Mouse (Mus musculus) v-Abl transformed pro-B cells (cell line): ENCODE measurements at regions not wholly inside any gene's neighbourhood (a gene's known extent, or its start where the extent isn't known, plus 50 kb on each side); places are given as distances from the start of the nearest gene placed in this dataset.

Experiments used
- in situ Hi-C, 2 experiments: fragments of 400-800 bp; cut with MboI; formaldehyde crosslinking; loops; one replicate each; pipeline ENCODE4 v1.15.1; 2025; ENCODE audit not compliant: unreplicated experiment in 2 of 2

- in situ Hi-C loops: loop anchor here (5.0 kb wide), 3 partner anchors 844 to 994 kb away; no protein-coding TSS in a partner anchor
Observed at GRCm38 (mm10) chr15:6080714-6081635, 218.6 kb upstream of the Dab2 start.

GRCm38 (mm10) chr15:6087208-6087607 is 212.4 kb upstream of the Dab2 start:
- in situ Hi-C loops: no loop called here

DNA sequence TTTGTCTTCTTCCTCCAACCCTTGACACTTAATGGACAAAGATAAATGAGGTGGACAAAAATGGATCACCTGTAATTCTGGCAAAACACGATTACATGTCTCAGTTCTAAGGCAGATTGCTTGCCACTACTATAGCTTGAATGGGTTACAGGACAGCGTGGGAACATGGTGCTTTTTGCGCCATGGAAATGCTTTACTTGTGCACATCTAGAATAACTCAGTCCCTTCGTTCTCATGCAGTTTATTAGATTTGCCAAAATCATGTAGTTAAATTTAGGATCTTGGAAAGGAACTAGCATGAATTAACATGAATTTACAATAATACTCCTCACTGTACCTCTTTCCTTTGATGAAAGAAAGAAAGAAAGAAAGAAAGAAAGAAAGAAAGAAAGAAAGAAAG is 211.1 kb upstream of the Dab2 start:
- in situ Hi-C loops: no loop called here

DNA sequence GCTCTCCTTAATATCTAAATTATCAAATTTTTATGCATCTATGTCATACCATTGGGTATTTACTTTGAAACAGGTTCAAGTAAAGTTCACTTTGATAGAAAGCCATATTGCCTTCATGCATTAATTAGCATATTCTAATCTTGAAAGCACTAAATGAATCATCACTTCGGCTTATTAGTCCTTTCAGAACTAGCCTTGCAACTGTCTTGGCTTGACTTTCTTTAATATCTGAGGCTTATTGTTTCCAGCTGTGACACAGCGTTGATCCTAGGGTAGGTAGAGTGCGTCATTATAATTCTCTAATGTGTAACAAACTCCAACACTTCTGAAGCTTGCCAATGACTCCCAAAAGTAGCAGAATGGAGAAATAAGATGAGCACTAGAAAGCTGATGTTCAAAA is 169.9 kb upstream of the Dab2 start:
- in situ Hi-C loops: no loop called here

- in situ Hi-C loops: no loop called here
Observed at GRCm38 (mm10) chr15:6132216-6132615, 167.4 kb upstream of the Dab2 start.

DNA sequence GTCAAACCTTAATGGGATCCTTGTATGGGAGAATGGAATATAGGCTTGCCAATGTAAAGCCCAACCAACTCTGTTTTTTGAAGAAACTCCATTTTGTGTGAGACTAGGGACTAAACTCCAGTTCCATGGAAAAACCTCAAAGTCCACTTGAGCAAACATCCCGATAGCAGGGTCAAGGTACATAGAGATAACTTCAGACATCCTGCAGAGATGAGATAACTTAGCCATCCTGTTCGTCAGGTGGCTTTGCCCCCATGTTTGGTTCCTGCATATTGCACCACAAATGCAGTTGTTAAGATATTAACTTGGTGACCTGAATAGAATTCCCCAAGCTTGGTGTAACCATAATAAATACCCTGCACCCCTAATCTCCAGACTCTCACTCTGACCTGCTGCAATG is 154.5 kb upstream of the Dab2 start:
- in situ Hi-C loops: no loop called here

GRCm38 (mm10) chr15:6154706-6155105 is 144.9 kb upstream of the Dab2 start:
- in situ Hi-C loops: no loop called here

DNA sequence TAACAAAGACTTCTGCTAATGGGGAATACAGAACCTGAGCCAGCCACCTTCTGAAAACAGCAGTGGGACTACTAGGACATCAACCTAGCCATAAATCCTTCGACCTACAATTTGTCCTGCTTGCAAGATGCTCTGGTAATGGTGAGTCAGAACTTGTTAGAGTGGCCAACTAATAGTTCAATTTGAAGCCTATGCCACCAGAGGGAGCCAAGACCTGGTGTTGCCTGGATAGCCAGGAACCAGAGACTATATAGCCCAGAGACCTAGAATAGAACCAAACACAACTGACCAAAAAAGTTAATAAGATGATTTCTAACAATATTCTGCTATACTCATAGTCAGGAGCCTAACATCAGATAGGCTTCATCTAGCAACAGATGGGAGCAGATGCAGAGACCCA is 119.3 kb upstream of the Dab2 start:
- in situ Hi-C loops: no loop called here

GRCm38 (mm10) chr15:6183627-6184026 is 116.0 kb upstream of the Dab2 start:
- in situ Hi-C loops: no loop called here

GRCm38 (mm10) chr15:6191845-6192244 is 107.7 kb upstream of the Dab2 start:
- in situ Hi-C loops: no loop called here

- in situ Hi-C loops: loop anchor here (10.0 to 25.0 kb wide), 4 partner anchors 982 to 1120 kb away; no protein-coding TSS in a partner anchor
Observed at GRCm38 (mm10) chr15:6207239-6207638, 92.3 kb upstream of the Dab2 start.

DNA sequence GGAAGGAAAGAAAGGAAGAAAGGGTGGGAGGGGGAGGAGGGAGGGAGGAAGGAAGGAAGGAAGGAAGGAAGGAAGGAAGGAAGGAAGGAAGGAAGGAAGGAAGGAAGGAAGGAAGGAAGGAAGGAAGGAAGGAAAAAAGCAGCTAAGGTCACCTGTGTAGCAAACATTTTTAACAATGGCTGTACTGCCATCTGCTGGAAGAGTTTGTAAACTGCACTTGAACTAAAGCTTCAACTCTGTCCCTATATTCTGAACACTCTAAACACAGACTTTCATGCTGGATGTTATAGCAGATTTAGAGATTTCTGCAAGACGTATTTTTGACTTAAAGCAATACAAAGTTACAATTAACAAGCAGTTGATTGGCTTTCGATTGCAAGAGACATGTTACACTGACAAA is 90.3 kb upstream of the Dab2 start:
- in situ Hi-C loops: loop anchor here (10.0 to 25.0 kb wide), 4 partner anchors 984 to 1122 kb away; no protein-coding TSS in a partner anchor

DNA sequence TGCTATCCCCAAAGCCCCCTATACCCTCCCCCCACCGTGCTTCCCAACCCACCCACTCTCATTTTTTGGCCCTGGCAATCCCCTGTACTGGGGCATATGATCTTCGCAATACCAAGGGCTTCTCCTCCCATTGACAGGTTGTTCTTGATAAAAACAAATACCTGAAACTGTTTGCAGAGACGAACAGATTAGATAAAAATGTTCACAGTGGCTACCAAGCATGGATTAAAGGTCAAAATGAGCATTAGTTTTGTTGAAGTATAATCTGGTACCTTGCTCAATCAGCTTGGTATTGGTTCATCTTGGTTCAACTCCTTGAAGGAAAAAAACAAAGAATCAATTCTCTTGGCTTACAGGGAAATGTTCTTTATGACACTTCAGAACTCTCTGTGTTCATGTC is 81.5 kb upstream of the Dab2 start:
- in situ Hi-C loops: loop anchor here in 1 of 2 experiments (25.0 kb wide), 2 partner anchors 1006 to 1131 kb away; no protein-coding TSS in a partner anchor

GRCm38 (mm10) chr15:6225227-6225626 is 74.4 kb upstream of the Dab2 start:
- in situ Hi-C loops: loop anchor here in 1 of 2 experiments (25.0 kb wide), 2 partner anchors 337 to 612 kb away; no protein-coding TSS in a partner anchor

DNA sequence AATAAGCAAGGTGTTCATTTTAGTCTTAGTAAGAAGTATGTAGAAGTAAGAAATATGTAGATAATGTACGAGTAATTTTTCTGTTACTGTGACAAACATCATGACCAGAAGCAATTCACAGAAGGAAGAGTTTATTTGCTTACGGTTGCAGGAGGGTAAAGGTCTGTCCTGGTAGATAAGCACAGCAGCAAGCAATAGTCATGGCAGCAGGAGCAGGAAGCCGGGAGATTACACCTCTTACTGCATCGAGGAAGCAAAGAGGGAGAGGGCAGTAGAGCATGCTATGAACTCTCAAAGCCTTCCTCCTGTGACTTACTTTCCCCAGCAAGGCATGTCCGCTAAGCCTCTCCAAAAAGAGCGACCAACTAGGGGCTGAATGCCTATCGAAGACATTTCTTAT is 69.0 kb upstream of the Dab2 start:
- in situ Hi-C loops: loop anchor here in 1 of 2 experiments (25.0 kb wide), 2 partner anchors 332 to 607 kb away; no protein-coding TSS in a partner anchor

DNA sequence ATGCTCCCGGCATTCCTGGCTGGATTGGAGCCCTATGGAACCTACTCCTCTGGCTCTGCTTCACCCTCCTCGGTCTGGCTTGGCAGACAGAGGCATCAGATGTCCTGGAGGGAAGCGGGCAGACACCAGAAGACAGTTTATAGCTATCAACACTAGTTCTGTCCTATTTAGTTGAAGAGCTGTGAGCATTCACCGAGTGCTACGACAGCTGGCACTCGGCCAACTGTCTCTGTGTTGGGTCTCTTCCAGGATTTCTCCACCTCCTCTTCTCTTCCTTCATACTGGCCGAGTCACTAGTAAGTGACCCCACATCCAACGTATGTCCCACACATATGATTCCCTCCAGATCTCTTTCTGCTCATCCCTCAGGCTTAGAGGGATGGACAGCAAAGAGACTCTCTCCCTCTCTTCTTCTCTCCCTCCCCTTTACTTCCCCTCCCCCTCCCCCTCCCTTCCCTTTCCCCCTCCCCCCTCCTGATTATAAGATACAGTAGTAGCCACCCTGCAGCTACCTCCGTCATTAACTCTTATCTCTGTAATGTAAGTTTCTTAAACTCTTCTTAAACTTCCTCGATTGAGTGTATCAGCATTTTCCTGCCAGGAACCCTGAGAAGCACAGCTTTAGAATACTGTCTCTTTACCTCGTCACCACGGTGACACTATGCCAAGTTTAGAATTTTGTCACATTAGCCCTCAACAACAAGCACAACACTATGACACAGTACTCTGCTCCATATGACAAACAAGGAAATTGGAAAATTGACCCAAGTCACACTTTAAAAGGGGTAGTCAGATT is 68.1 kb upstream of the Dab2 start:
- in situ Hi-C loops: loop anchor here in 1 of 2 experiments (25.0 kb wide), 2 partner anchors 331 to 606 kb away; no protein-coding TSS in a partner anchor

DNA sequence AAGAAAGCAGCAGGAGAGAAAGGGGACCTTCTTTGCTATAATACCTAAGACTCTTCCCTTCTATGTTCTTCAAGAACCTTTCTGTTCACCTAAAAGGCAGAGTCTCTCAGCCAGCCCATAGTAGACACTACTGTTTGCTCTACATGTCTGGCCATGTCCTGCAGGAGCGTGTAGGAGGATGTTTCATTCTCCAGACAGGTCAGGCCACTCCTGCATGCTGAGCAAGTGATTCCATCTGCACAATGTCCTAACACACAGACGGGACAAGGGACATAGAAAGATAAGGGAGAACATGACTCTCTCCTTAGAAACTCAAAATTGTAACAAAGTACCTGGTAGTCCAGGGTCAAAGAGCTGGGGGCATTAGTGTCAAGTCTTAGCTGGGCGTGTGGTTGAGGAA is 66.0 kb upstream of the Dab2 start:
- in situ Hi-C loops: loop anchor here in 1 of 2 experiments (25.0 kb wide), 2 partner anchors 329 to 604 kb away; no protein-coding TSS in a partner anchor

- in situ Hi-C loops: loop anchor here in 1 of 2 experiments (25.0 kb wide), 2 partner anchors 326 to 601 kb away; no protein-coding TSS in a partner anchor
Observed at GRCm38 (mm10) chr15:6236583-6236982, 63.0 kb upstream of the Dab2 start.

- in situ Hi-C loops: loop anchor here in 1 of 2 experiments (25.0 kb wide), 2 partner anchors 325 to 600 kb away; no protein-coding TSS in a partner anchor
Observed at GRCm38 (mm10) chr15:6237726-6238125, 61.9 kb upstream of the Dab2 start.

DNA sequence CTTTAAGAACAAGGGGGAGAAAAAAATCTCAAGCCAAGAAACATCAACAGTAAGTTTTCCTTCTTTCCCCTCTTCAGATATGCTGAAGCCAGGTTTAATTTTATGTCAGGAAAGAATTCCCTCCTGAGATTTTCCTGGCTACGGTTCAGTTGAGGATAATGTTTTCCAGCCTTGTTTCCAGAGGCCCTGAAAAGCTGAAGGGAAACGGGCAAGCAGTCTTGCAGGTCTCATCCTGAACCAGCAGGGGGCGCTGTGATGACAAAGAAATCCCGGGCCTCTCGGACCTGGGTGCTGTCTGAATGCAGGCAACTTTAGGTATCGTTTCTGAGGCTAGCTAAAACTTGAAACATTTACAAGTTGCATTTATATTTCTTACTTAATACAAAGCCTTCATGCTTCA is 61.5 kb upstream of the Dab2 start:
- in situ Hi-C loops: loop anchor here in 1 of 2 experiments (25.0 kb wide), 2 partner anchors 324 to 599 kb away; no protein-coding TSS in a partner anchor
